Mouse (Mus musculus) neural tube, embryonic 15.5 days (tissue): ENCODE measurements around the gene Cacnb3. TPM values are rescaled to one million over a fixed set of nuclear protein-coding genes. Genes with fewer than 3 reads are reported as not detected.

Experiments
- ATAC-seq: fragments of 200-750 bp; cut with Nextera tagmentation; 2 replicates; pipeline ENCODE4 v1.8.0; 2017; ENCODE audit warnings: mild to moderate bottlenecking, moderate TSS enrichment, moderate library complexity; ENCODE audit not compliant: low FRiP score
- H3K27ac ChIP-seq: fragments of 300-500 bp; sonication (generic); replicated peaks from 2 replicates; pipeline ENCODE4 v1.5.1; 2015; ENCODE audit warnings: mild to moderate bottlenecking, inconsistent platforms
- H3K27me3 ChIP-seq: fragments of 300-500 bp; sonication (generic); replicated peaks from 2 replicates; pipeline ENCODE4 v1.6.1; 2015; ENCODE audit warnings: inconsistent platforms
- H3K36me3 ChIP-seq: fragments of 300-500 bp; sonication (generic); 2 replicates; pipeline ENCODE4 v1.6.1; 2015; ENCODE audit warnings: inconsistent platforms
- H3K4me1 ChIP-seq: fragments of 300-500 bp; sonication (generic); 2 replicates; pipeline ENCODE4 v1.6.1; 2015; ENCODE audit warnings: inconsistent platforms
- H3K4me2 ChIP-seq: fragments of 300-500 bp; sonication (generic); 2 replicates; pipeline ENCODE4 v1.6.1; 2015; ENCODE audit warnings: inconsistent platforms, mild to moderate bottlenecking, moderate library complexity
- H3K4me3 ChIP-seq: fragments of 300-500 bp; sonication (generic); replicated peaks from 2 replicates; pipeline ENCODE4 v1.5.1; 2015; ENCODE audit warnings: mild to moderate bottlenecking, inconsistent platforms
- H3K9ac ChIP-seq: fragments of 300-500 bp; sonication (generic); replicated peaks from 2 replicates; pipeline ENCODE4 v1.6.1; 2015; ENCODE audit warnings: mild to moderate bottlenecking, inconsistent platforms
- H3K9me3 ChIP-seq: fragments of 300-500 bp; sonication (generic); replicated peaks from 2 replicates; pipeline ENCODE4 v1.6.1; 2016; ENCODE audit warnings: inconsistent platforms
- WGBS: fragments of 180-500 bp; shearing (Covaris S2); methylation state at CpG from one replicate; pipeline ENCODE4 v1.1.7; 2015; ENCODE audit warnings: mixed read lengths; 5-methylcytosine and 5-hydroxymethylcytosine counted together
- polyA plus RNA-seq: library from polyadenylated mRNA; unstranded; fragments of >200 nt; fragmentation: Nextera tagmentation; extraction: Ambion mirVana; gene quantifications from 2 replicates; pipeline ENCODE4 v1.2.1, GENCODE M21; 2015

Cacnb3 gene
- polyA plus RNA-seq, 1 experiment from 2014 or later = 128 TPM

GRCm38 (mm10) chr15:98601832-98602190 lies 28.8 kb upstream of the Cacnb3 start:
- Histone ChIP-seq H3K36me3 (peaks cover 43% of the 10 kb centered on the region), H3K4me1 (peaks cover 35% of the 10 kb centered on the region), H3K9ac (no peak overlapping the region), H3K4me3 (no peak overlapping the region), H3K4me2 (peak overlapping the region; percentile 37), H3K27ac (no peak overlapping the region), H3K9me3 (no peaks in the 10 kb centered on the region), H3K27me3 (no peaks in the 10 kb centered on the region)
- 81% methylated on average over 7 of the region's 7 CpGs for WGBS
- no peak for ATAC-seq

- no peaks in the 10 kb centered on the region for H3K27me3 ChIP-seq
- peak overlapping the region; percentile 37 for H3K4me2 ChIP-seq
- H3K9me3 ChIP-seq = no peaks in the 10 kb centered on the region
- peaks cover 39% of the 10 kb centered on the region for H3K36me3 ChIP-seq
- no peak overlapping the region; the same call in 1 of the 2 replicates for H3K27ac ChIP-seq
- peak overlapping the region; percentile 36 for H3K9ac ChIP-seq
- H3K4me3 ChIP-seq = no peak overlapping the region
- H3K4me1 ChIP-seq = peaks cover 40% of the 10 kb centered on the region
- ATAC-seq = no peak
- 68% methylated on average over 13 of the region's 13 CpGs for WGBS
Measured at GRCm38 (mm10) chr15:98602191-98602881, 28.3 kb upstream of the Cacnb3 start.

- no peak for ATAC-seq
- H3K4me2 ChIP-seq = peak overlapping the region; percentile 37; the same call in 1 of the 2 replicates
- H3K27me3 ChIP-seq = no peaks in the 10 kb centered on the region
- 45% methylated on average over 4 of the region's 4 CpGs for WGBS
- no peak overlapping the region for H3K27ac ChIP-seq
- H3K4me1 ChIP-seq = peaks cover 47% of the 10 kb centered on the region
- no peaks in the 10 kb centered on the region for H3K9me3 ChIP-seq
- peak overlapping the region; percentile 36; the same call in 1 of the 2 replicates for H3K9ac ChIP-seq
- H3K4me3 ChIP-seq = no peak overlapping the region
- H3K36me3 ChIP-seq = peaks cover 33% of the 10 kb centered on the region
Measured at GRCm38 (mm10) chr15:98602921-98603458, 27.6 kb upstream of the Cacnb3 start.

GRCm38 (mm10) chr15:98604041-98604575 lies 26.5 kb upstream of the Cacnb3 start:
- Histone ChIP-seq H3K36me3 (peaks cover 24% of the 10 kb centered on the region; the same call in 1 of the 2 replicates), H3K27ac (no peak overlapping the region), H3K27me3 (no peaks in the 10 kb centered on the region), H3K4me2 (no peak overlapping the region), H3K9me3 (no peaks in the 10 kb centered on the region), H3K4me1 (peaks cover 55% of the 10 kb centered on the region), H3K4me3 (no peak overlapping the region), H3K9ac (no peak overlapping the region)
- WGBS = 95% methylated on average over 24 of the region's 24 CpGs
- no peak for ATAC-seq

GRCm38 (mm10) chr15:98606051-98606536 lies 24.5 kb upstream of the Cacnb3 start:
- Histone ChIP-seq H3K4me1 (peaks cover 61% of the 10 kb centered on the region), H3K36me3 (peaks cover 19% of the 10 kb centered on the region; the same call in 1 of the 2 replicates), H3K9ac (no peak overlapping the region), H3K4me2 (no peak overlapping the region), H3K27me3 (no peaks in the 10 kb centered on the region), H3K27ac (no peak overlapping the region), H3K9me3 (no peaks in the 10 kb centered on the region), H3K4me3 (no peak overlapping the region)
- WGBS = 87% methylated on average over 12 of the region's 12 CpGs
- no peak for ATAC-seq

- WGBS = 76% methylated on average over 9 of the region's 9 CpGs
- Histone ChIP-seq H3K4me3 (no peak overlapping the region), H3K36me3 (peaks cover 13% of the 10 kb centered on the region; the same call in 1 of the 2 replicates), H3K27me3 (no peaks in the 10 kb centered on the region), H3K4me1 (peaks cover 61% of the 10 kb centered on the region), H3K9ac (no peak overlapping the region), H3K4me2 (peak overlapping the region; percentile 92; the same call in 1 of the 2 replicates), H3K27ac (no peak overlapping the region), H3K9me3 (no peaks in the 10 kb centered on the region)
- no peak for ATAC-seq
Measured at GRCm38 (mm10) chr15:98606739-98607138, 23.9 kb upstream of the Cacnb3 start.

- no peak for ATAC-seq
- peaks cover 53% of the 10 kb centered on the region for H3K4me1 ChIP-seq
- H3K9me3 ChIP-seq = no peaks in the 10 kb centered on the region
- H3K27me3 ChIP-seq = no peaks in the 10 kb centered on the region
- peak overlapping the region; percentile 92 for H3K4me2 ChIP-seq
- 9% methylated on average over 4 of the region's 4 CpGs for WGBS
- H3K27ac ChIP-seq = no peak overlapping the region
- peak overlapping the region; percentile 80 for H3K4me3 ChIP-seq
- peaks cover 13% of the 10 kb centered on the region; the same call in 1 of the 2 replicates for H3K36me3 ChIP-seq
- H3K9ac ChIP-seq = peak overlapping the region; percentile 78
Measured at GRCm38 (mm10) chr15:98607557-98607956, 23.1 kb upstream of the Cacnb3 start.

- ATAC-seq = no peak
Measured at GRCm38 (mm10) chr15:98608058-98608783, 22.4 kb upstream of the Cacnb3 start.

GRCm38 (mm10) chr15:98608784-98609250 lies 21.8 kb upstream of the Cacnb3 start:
- Histone ChIP-seq H3K4me2 (peak overlapping the region; percentile 92), H3K9me3 (no peaks in the 10 kb centered on the region), H3K36me3 (peaks cover 7% of the 10 kb centered on the region; the same call in 1 of the 2 replicates), H3K4me1 (peaks cover 41% of the 10 kb centered on the region), H3K27ac (peak overlapping the region; percentile 87), H3K4me3 (peak overlapping the region; percentile 80), H3K27me3 (no peaks in the 10 kb centered on the region), H3K9ac (peak overlapping the region; percentile 78)
- 1% methylated on average over 7 of the region's 26 CpGs for WGBS
- peak; percentile 36 for ATAC-seq

More at GRCm38 (mm10) chr15:98608058-98608783, 22.4 kb upstream of the Cacnb3 start:
- no peaks in the 10 kb centered on the region for H3K27me3 ChIP-seq
- peak overlapping the region; percentile 92 for H3K4me2 ChIP-seq
- peak overlapping the region; percentile 87; the same call in 1 of the 2 replicates for H3K27ac ChIP-seq
- peak overlapping the region; percentile 80 for H3K4me3 ChIP-seq
- no peaks in the 10 kb centered on the region for H3K9me3 ChIP-seq
- peaks cover 47% of the 10 kb centered on the region for H3K4me1 ChIP-seq
- peak overlapping the region; percentile 78 for H3K9ac ChIP-seq
- H3K36me3 ChIP-seq = peaks cover 13% of the 10 kb centered on the region; the same call in 1 of the 2 replicates
- 15% methylated on average over 9 of the region's 10 CpGs for WGBS

- 1% methylated on average over 58 of the region's 75 CpGs for WGBS
- peak within 1 kb of the TSS; percentile 87 for H3K27ac ChIP-seq
- H3K4me2 ChIP-seq = peak within 1 kb of the TSS; percentile 92
- peak within 1 kb of the TSS; percentile 78 for H3K9ac ChIP-seq
- no peaks in the 10 kb centered on the region for H3K36me3 ChIP-seq
- peaks cover 43% of the 10 kb centered on the region for H3K4me1 ChIP-seq
- no peaks in the 10 kb centered on the region for H3K9me3 ChIP-seq
- ATAC-seq = peak; percentile 89
- H3K4me3 ChIP-seq = peak within 1 kb of the TSS; percentile 80
- H3K27me3 ChIP-seq = no peaks in the 10 kb centered on the region
Measured at GRCm38 (mm10) chr15:98609331-98610130, 21.1 kb upstream of the Cacnb3 start, which contains the start of gene Adcy6. Adcy6 (minus strand) TSS chr15:98610076.
